Mouse (Mus musculus): ENCODE measurements at regions not wholly inside any gene's neighbourhood (a gene's known extent, or its start where the extent isn't known, plus 50 kb on each side); places are given as distances from the start of the nearest gene placed in this dataset.

Small RNAs in the stretch of these regions (microRNA-seq; reads per million reads assigned to microRNA genes)
- gene Gm23364 = 0 reads per million in 2 experiments

Data from gastrocnemius, postnatal 36 days (tissue).